Mouse (Mus musculus): ENCODE results near the gene Wt1. TPM values are rescaled to one million over a fixed set of nuclear protein-coding genes. Genes with fewer than 3 reads are reported as not detected.
A peak's percentile ranks its signal among the peaks of the same experiment; 100 is the strongest.

Wt1 gene
- 1 to 10 TPM; 2.5 to 3.5 TPM for total RNA-seq (2021)
- long read RNA-seq, experiment 1, result 0 reads
- long read RNA-seq, experiment 2, result 0 reads

- peak; percentile 15 to 42 for DNase-seq
Observed at GRCm38 (mm10) chr2:105126279-105126678, at the start of gene Wt1. Gene Wt1, plus strand, starts transcription at chr2:105126529.

DNA sequence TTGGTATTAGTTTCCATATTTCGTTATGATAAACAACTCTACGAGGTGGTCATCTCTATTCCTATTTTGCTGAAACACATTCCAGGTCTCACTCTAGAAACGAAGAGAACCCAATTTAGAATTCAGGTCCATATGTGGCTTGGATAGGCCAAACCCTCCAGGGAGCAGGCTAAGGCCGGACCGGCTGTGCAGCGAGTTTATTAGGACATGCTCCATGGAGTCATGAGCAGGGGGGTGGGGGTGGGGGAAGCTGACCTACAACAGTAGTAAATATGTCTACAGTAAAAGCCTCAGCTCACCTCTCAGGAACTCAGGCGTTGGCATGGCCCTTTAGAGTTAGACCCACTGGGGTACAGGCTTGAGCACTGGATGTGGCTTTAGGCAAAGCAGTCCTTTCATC, 49.2 kb upstream of the Wt1 start:
- no peak for DNase-seq

DNA sequence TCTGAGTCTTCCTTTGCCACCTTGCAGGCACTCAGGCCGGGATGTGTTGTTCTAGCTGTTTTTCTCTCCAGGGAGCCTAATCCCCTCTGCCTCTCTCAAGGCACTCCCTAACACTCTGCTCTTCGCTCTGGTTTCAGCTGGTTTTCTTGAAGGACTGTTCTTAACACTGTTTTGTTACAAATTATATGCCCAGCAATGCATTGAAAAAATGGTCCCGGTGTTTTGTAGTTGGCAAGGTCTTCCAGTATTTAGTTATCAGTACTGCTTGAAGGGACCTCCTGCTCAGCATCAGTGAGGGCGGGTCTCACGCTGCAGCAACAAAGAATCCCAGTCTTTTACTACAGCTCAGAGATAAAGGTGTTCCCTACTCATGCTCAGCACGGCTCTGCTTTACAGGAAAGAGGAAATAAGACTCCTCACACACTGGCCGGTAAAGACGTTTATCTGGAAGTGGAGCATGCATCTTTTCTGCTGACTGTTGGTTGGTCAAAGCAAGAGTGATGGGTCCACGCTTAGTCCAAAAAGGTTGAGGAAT, 44.0 kb upstream of the Wt1 start:
- DNase-seq, result no peak

GRCm38 (mm10) chr2:105084035-105084434, 42.3 kb upstream of the Wt1 start:
- no peak for DNase-seq

- peak; percentile 34 to 45 for DNase-seq
Observed at GRCm38 (mm10) chr2:105086081-105086480, 40.2 kb upstream of the Wt1 start.

- no peak for DNase-seq
Observed at GRCm38 (mm10) chr2:105088005-105088404, 38.3 kb upstream of the Wt1 start.

DNA sequence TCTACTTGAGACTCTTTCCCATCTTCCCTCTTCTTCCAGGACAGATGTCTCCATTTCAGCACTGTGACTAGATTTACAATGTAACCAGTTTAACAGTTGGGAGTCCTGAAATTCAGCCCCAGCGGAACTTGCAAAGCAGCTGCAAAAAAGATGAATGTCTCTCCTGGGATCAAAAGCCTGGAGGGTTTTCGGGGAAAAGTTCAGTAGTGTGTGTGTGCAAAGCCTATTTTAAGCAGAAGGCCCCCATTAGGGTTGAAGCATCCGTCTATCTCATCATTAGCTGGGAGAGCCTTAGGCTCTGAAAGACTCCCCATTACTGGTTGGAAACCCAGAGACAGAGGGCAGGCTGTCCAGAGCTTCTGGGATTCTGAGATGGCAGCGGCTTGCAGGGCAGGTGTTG, 37.2 kb upstream of the Wt1 start:
- DNase-seq, result no peak

- DNase-seq, result no peak
Observed at GRCm38 (mm10) chr2:105089581-105090508, 36.5 kb upstream of the Wt1 start.

- peak in 1 of 2 experiments; percentile 10 for DNase-seq
Observed at GRCm38 (mm10) chr2:105090991-105091390, 35.3 kb upstream of the Wt1 start.

GRCm38 (mm10) chr2:105091718-105092117, 34.6 kb upstream of the Wt1 start, which contains the start of gene Gm11060:
Gene Gm11060, plus strand, starts transcription at chr2:105092018.
- DNase-seq, result no peak

- no peak for DNase-seq
Observed at GRCm38 (mm10) chr2:105097294-105097953, 28.9 kb upstream of the Wt1 start.

DNA sequence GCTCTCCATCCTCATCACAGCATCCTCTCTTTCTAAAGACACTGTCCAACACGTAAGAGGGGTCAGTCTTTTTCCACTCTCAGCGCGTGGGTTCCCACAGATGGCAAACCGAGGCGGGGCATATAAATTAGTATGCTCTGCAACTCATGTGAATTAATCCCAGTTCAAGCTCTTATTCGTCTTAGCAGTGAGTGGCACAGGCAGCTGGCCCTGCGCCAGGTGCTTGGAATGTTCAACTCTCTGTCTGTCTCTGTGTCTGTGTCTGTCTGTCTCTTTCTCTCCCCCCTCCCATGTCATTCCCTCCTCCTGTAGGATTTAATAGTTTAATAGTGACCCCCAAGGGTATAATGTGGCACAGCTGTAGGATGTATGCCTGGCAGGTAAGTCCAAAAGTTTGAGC, 26.9 kb upstream of the Wt1 start:
- DNase-seq, result peak in 1 of 2 experiments; percentile 22

GRCm38 (mm10) chr2:105100541-105100940, 25.8 kb upstream of the Wt1 start:
- DNase-seq, result no peak

DNA sequence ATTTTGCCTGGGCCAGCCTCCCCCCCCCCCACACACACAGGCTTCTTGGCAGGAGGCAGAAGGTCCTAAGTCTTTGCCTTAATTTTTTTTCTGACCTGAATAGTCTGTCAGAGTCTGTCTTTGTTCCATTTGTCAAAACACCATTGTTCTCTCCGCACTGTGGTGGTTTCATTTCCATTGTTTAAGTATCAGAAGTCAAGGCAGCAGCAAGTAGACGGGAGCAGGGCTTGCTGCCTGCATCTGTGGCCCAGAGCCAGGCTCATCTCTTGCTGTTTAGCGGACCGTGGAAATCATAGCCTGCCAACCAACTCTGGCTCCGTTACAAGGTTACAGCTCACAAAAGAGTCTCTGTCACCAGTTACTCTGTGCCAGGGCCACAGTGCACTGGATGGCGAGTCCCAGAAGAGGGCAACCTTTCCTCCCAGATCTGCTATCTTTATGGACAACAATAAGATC, 17.6 kb upstream of the Wt1 start:
- DNase-seq, result peak; percentile 91 to 92

- no peak for DNase-seq
Observed at GRCm38 (mm10) chr2:105114074-105114473, 12.3 kb upstream of the Wt1 start.

GRCm38 (mm10) chr2:105117669-105118068, 8.7 kb upstream of the Wt1 start:
- no peak for DNase-seq

GRCm38 (mm10) chr2:105122216-105122615, 4.1 kb upstream of the Wt1 start:
- no peak for DNase-seq

DNA sequence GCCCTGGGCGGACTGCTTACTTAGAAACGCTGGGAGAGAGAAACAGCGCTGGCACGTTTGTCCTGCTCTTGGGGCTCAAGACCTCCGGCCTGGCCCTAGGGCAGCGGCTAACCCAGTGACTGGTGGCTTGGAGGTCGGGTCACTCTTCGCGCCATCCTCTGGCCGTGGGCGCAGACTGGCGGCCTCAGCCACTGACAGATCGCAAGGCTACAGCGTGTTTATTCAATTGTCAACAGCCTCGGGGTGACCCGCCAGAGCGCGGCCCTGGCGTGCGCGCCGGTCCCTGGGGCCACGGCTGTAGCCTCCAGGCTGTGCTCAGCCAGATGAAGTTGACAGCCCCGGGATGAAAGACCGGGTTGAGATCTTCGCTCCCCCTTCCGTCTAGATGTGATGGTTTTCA, 3.4 kb upstream of the Wt1 start:
- DNase-seq, result no peak

- no peak for DNase-seq
Observed at GRCm38 (mm10) chr2:105123431-105123830, 2.9 kb upstream of the Wt1 start.

DNA sequence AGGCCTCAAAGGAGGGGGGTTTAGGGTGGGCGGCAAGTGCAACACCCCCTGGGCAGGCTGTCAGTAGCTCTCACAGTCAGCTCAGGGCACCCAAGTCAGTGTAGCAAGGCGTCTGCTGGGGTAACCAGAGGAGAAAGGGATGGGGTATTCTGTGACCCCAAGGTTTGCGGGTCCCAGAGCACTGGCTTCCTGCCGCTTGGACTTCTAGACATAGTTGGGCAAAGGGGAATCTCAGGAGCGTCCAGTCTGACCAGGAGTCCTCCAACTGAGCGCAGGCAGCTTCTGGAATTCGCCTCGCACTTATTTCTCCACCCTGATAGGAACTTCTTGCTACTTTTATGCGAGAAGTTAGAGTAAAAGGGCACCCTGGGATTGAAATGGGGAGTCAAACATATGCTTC, 2.4 kb upstream of the Wt1 start:
- no peak for DNase-seq

- no peak for DNase-seq
Observed at GRCm38 (mm10) chr2:105124391-105124790, 1.9 kb upstream of the Wt1 start.

- DNase-seq, result no peak
Observed at GRCm38 (mm10) chr2:105125205-105125604, 1.1 kb upstream of the Wt1 start.

DNA sequence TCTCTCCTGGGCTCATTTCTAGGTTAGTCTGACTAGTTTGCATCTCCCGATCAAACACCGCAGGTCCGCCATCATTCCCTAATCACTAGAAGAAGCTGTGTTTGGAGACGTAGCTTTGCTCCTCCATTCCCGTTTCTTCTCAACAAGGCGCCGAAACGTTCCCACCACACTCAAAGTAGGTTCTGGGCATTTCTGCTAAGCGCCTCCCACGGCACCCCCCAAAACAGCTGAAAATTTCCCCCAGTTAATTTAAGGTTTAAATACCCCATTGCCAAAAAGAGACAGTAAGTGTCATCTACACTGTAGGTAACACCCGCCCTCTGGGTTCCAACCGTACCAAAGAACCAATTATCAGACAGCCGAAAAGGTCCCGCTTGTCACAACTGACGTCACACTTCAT, 688 bp upstream of the Wt1 start:
- DNase-seq, result no peak
